ENCODE assay signal across 16 mouse cellular contexts in the genomic region with DNA sequence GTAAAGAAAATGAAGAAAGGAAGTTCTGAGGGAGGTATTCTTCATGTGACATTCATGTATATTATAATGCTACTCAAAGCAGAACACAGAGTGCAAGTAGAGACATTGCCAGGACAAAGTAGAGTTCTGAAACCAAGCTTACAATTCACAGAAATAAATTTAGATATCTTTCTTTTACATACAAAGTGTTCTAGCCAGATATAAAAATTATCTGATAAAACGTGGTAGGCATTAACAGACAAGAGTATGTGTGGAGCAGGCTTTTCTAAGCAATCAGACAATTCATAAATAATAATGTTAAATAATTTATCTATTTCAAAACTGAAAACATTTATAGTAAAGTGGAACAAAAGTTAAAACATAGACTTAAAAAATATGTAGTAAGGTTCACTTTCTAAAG.
"Had no signal": no experiment of that assay in that cellular context is flagged by ENCODE, and none has a peak within 500 bp of the region (broad histone marks: within the 10 kb centered on the region; RNA-seq: fewer than 3 reads in every experiment).

No protein-coding gene starts in this region.

- H3K4me1 ChIP-seq: stomach, embryonic 15.5 days had no signal

- DNase-seq: kidney, adult 11 months; kidney, postnatal 25 days; left cerebral cortex, postnatal 4 days; lung, adult 18-20 months; lung, postnatal 36 days; retina, postnatal 1 day; right cerebral cortex, postnatal 14 days; thymus, adult 2 months; thymus, postnatal 25 days had no signal

- H3K4me2 ChIP-seq: kidney, embryonic 15.5 days; limb, embryonic 13.5 days; midbrain, embryonic 11.5 days; neural tube, embryonic 13.5 days; stomach, embryonic 15.5 days had no signal

- H3K36me3 ChIP-seq: limb, embryonic 13.5 days had no signal

- ATAC-seq: hindbrain, embryonic 16.5 days; midbrain, embryonic 16.5 days had no signal

- H3K27ac ChIP-seq: kidney, embryonic 15.5 days; limb, embryonic 13.5 days; neural tube, embryonic 13.5 days; stomach, embryonic 15.5 days had no signal

- H3K9ac ChIP-seq: kidney, embryonic 15.5 days; limb, embryonic 13.5 days; neural tube, embryonic 13.5 days; stomach, embryonic 15.5 days had no signal

- H3K27me3 ChIP-seq: kidney, embryonic 15.5 days; limb, embryonic 13.5 days; neural tube, embryonic 13.5 days; stomach, embryonic 15.5 days had no signal

- H3K4me3 ChIP-seq: kidney, embryonic 15.5 days; limb, embryonic 13.5 days; neural tube, embryonic 13.5 days; stomach, embryonic 15.5 days had no signal

- H3K9me3 ChIP-seq: kidney, embryonic 15.5 days; limb, embryonic 13.5 days; neural tube, embryonic 13.5 days; stomach, embryonic 15.5 days had no signal
